Mouse (Mus musculus) layer of hippocampus, adult 11-12 months (tissue): ENCODE measurements around the gene Cabp2.

Experiments
- DNase-seq: peaks from one replicate; pipeline ENCODE4 v3.0.0; 2022; ENCODE audit warnings: low spot score

Cabp2 gene

DNA sequence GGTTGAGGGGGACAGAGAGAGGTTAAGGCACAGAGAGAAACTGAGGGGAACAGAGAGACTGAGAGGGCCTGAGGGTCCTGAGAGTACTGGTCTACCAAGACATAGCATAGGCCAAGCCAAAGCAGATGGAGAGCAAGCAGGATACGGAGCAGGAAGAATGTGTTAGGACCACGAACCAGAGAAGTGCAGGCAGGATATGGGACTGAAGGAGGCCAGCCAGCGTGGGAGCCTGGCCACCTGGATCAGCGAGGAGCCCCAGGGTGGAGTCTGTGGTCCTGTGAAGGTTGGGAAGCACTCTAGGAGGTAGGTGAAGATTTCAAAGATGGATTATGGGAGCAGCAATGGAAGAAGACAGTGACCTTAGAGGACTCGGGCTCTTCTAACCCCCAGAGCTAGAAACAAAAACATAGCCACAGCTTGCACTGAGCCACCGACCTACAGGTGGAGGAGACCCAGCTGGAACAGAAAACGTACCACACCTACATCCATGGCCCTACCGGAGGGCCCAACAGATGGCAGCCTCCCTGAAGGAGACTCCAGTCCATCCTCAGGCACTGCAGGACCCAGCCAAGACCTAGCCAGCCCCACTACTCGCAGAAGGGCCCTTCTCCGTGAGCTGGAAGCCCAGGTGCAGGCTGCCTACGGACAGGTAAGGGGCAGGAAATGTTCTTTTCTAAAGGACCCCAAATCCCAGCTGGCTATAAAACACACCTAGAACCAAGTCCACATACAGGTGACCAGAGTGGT is 1.0 kb downstream of the Cabp2 start:
- DNase-seq: no peak

DNA sequence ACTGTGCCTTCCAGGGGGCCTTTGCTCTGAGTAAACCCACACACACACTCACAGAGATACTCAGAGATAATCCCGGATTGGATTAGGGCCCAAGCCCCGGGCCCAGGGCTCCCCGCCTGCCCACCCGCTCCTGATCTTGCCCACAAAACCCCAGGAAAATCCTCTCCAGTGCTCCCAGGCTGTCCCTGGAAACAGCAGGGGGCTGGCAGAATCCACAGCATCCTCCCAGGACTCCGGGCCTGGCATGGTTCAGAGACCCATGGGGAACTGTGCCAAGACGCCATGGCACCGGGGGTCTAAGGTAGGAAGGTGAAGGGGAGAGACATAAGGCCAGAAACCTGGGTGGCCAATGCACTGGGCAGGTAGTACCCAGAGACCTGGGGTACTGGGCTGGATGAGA is 1.9 kb downstream of the Cabp2 start:
- DNase-seq: no peak

DNA sequence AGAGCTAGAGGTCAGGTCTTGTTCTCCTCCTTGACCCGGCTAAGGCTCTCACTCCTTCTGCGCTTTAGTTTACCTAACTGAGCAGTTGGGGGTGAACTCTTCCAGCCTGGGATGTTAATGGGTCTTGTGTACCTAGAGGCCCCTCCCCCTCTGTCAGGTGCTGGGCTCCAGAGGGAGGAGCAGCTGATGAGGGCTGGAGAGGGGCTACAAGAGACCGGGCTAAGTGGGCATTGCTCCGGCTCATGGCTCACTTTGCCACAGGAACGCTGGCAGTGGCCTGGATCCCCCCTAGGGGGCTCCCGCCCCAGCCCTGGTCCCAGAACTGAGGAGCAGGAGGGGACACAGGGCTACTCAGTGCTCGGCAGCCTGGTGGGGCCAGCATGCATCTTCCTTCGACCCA is 2.4 kb downstream of the Cabp2 start:
- no peak for DNase-seq

DNA sequence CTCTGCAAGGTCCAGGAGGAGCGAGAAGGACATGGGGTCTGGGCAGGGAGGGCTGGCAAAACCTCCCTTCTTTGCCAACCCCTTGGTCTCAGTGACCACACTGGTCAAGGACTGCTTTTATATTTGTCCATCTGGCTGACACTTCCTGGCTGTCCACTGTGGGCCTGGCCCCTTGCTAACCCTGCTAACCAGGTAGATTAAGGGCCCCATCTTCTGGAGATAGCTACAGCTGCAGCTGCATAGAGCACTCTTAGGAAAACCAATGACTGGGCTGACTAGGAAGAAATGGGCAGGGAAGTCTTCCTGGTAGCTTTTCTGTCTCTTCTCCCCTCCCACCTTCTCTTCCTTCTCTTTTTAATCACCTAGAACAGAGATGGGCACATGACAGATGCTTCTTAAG is 3.6 kb downstream of the Cabp2 start:
- no peak for DNase-seq

DNA sequence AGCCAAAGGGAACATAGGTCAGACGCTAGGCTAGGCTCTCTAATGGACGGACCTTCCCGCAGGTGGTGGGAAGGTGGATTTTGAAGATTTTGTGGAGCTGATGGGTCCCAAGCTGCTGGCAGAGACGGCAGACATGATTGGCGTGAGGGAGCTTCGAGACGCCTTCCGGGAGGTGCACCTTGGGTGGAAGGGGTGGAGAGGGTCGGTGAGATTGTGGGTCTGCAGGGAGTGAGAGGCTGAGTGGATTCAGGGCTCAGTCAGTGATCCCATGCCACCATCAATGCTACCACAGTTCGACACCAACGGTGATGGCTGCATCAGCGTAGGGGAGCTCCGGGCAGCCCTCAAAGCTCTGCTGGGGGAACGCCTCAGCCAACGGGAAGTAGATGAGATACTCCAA is 4.8 kb downstream of the Cabp2 start:
- DNase-seq: no peak

DNA sequence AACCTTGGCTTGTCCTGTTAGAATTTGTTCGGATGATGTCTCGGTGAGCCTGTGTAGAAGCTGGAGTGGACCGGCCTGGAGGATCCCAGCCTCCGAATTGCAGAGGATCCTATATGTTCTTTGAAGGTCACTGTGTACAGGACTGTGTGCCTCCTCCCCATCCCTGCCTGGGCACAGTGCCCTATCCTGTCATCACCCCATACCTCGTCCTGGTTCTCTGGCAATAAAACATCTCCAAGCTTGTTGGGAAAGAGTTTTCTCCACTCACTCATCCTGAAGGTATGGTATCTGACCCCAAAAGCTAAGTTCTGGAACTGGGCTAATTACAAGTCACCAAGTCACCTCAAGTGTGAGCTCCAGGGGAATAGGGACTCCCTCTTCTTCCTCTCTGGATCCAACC is 5.7 kb downstream of the Cabp2 start:
- DNase-seq: no peak

DNA sequence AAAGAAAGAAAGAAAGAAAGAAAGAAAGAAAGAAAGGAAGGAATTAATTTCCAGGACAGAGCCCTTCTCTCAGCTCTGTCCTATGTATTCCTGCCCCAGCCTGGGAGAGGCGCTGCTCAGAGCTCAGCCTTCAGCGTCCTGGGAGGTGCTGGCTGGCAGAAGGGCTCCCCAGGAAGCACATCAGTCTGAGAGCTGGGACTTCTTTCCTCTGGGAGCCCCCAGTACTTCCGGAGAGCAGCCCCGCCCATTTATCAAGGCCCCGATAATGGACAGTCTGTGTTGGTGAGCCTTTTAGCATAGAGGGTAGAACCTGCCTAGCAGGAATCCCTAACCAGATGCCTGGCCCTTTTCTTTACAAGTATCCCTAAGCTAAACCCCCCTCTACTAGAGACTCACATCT is 6.8 kb downstream of the Cabp2 start:
- no peak for DNase-seq

DNA sequence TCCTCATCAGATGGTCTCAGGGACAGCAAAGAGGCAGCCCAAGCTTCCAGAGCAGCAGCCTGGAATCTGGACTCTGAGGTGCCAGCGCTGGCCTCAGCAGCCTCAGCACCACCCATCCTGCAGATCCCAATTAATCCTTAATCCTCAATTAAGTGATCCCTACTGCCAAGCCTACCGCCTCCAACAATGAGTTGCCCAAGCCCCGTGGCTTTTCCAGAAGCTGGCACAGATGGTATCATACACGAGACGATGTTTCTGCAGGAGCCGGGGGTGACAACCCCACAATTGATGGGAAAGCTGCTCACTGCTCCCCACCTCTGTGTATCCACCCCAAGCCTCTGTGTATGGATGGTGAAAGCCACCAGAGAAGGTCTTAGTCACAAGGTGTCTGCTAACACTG is 7.8 kb downstream of the Cabp2 start:
- peak; percentile 34 for DNase-seq

DNA sequence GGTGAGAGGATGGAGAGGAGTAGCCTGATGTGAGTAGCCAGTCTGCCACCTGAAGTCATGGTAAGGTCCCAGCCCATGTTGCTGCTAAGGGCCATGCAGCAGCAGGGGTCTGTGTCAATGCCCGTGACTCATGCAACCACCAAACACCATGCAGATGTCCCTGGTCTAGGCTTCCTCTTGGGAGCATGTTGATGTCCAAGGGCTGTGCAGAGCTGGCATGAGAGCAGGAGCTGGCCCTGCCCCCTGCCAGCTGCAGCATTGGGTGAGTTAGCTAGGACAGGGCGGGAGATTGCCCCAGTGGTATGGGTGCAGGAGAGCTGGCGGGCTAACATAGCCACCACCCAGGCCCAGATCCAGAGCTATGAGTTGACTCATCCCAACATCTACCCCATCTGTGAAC is 9.1 kb downstream of the Cabp2 start:
- no peak for DNase-seq

DNA sequence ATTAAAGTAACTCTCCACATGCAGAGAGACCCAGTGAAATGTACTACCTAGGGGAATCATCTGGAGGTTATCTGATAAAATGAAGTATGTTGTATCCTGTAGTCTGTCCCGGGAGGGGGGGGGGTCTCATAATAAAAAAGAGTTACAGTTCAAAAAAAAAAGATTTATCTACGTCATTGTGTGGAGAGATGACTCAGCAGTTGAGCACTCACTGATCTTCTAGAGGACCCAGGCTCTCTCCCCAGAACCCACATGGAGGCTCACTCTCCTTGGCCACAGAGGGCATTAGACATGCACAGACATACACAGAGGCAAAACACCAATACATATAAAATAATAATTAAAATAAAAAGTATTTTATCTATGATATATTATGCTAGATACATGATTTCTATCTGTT is 10.0 kb downstream of the Cabp2 start:
- DNase-seq: no peak

DNA sequence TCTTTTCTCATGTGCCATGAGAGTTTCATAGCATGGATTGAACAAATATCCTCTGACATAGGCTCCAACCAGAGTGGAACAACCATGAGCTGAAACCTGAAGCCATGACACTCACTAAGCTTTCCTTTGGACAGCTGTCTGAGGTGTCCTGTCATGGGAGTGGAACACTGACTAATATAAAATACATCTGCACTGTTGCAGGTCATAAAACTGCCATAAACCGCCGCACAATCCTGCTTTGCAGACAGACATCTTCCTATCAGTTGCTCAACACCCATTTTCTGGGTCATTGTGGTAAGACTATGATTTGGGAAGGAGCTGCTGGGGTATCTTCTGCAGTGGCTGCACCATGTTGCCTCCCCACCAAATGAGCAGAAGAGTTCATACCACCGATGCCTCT is 11.4 kb downstream of the Cabp2 start:
- DNase-seq: no peak

DNA sequence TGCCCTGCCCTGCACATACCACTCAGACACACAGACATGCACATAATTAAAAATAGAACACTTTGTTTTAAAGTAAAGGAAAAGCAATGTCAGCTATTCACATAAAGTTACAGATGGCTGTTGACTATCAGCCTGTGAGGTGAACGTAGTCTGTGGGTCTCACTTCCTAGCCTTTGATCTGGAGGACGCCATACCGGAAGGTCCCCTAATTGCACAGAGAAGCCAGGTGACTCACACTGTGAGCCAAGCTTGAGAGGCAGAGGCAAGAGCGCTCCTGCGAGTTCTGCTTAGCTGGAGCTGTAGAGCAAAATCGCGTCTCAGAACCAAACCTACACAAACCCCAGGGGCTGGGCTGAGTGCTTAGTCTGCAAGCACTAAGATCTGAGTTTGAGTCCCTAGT is 12.4 kb downstream of the Cabp2 start:
- DNase-seq: no peak

DNA sequence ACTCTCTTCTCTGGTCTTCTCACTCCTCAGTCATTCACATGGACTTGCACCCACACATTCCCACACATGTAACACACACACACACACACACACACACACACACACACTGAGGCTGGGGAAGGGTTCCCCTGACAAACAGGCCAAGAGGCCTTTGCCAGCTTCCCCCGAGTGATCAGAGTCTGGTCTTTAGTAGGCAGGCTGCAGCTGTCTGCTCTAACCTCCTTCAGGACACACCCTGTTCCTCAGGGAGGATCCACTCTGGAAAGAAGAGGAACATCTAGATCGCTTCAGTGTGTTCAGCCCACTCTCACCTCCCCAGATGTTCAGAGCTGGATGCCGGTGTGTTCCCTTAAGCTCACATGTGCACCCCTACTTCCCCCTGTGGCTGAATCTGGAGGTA is 13.0 kb downstream of the Cabp2 start:
- no peak for DNase-seq

DNA sequence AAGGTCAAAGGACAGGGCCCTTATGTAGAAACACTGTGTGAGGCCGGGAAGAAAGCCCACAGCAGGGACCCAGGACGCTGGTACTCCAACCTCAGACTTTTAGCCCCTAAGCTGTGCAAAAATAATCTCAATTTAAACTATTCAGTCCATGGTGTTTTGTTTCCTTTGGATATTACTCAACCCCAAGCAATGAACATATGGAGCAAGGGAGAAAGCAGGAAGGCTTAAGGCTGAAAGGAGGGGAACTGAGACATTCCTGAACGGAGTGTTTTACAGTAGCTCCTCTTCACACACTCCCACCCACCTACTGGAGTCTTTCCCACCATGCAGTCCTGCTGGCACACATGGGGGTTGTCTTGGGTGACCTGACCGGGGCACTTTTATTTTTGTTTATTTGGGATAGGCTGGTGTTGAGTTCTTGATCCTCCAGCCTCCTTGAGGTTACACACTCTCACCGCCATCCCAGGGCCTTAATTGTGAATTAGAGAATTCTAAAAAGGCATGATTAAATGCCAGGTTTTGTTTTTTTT is 13.5 kb downstream of the Cabp2 start:
- no peak for DNase-seq

DNA sequence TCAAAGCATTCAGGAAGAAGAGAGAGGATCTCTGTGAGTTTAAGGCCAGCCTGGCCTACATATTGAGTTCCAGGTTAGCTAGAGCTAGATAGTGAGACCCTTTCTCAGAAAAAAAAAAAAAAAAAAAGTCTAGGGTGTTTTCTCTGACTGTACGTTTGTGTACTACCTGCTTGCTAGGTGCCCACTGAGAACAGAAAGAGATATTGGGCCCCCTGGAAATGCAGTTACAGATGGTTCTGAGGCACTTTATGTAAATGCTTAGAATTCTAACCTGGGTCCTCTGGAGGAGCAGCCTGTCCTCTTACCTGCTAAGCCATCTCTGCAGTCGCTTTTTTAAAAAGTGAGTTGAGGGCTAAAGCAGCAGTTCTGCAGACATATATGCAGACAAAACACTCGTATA is 14.4 kb downstream of the Cabp2 start:
- no peak for DNase-seq

DNA sequence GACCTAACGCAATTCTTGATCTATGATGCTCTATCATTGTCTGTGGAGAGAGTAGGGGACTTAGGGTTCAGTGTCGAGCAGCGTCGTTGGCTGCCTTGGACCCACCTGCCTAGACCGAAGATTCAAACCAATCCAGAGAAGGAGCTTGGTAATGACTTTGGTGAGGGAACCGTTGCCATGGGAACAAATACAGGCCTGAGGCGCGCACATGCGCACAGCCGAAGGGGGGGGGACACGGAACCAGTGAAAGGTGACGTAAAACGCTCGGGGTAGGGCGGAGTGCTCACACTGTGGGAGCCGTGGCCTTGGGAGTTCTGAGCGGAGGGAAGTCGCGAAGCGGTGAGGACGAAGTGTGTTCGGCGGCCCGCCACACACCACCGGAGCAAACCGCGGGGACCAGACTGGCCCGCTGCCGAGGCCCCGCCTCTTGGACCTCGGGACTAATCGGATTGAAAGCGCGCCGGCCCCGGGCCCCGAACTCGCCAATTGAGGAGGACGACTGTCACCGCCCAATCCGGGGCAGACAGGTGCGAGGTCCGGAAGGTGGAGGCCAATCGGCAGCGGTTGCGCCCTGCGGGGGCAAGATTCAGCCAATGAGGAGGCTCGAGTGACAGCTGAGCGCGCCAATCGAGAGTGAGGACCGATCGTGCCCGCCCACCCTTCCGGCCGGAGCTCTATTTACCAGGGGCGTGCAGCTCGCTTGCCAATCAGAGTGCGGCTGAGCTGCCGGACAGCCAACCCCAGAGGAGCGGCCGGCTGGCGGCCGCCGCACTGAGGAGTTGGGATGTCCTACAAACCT is 15.5 kb downstream of the Cabp2 start, which contains the start of gene Cdk2ap2:
TSS of gene Cdk2ap2 (plus strand) at position 541 of the 799 bp plus-strand sequence.
- DNase-seq: peak; percentile 100

DNA sequence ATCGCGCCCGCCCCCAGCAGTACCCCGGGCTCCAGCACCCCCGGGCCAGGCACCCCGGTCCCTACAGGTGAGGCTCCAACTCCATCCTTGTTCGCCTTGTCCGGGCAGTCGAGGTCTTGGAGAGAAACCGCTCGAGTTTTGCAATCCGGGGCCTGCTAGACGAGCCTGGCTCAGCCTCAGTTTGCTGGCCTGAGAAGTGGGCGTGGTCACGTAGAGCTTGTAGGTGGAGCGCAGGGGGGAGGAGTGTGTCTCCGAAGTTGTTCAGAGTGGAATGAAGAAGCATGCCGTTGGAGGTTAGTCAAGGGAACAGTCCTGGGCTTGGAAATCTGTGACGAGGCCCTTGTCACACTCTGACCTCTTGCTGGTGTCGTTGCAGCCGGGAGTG is 16.1 kb downstream of the Cabp2 start:
- peak; percentile 77 for DNase-seq

DNA sequence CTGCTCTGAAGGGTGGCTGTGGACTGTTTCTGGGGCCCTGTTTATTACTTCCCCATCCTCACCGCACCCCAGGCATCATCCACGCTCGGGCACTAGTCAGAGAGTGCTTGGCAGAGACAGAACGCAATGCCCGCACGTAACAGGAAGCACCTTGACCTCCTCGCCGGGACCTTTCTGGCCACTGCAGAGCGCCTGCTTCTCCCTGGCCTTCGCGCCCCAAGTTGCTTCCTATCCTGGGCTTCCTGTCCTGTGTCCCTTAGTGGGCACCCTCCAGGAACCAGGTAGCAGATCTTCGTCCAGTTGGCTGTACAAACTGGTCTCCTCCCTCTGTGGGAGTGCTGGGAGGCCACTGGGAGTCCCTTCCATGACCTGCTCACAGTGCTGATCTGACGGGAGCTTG is 17.0 kb downstream of the Cabp2 start:
- no peak for DNase-seq

DNA sequence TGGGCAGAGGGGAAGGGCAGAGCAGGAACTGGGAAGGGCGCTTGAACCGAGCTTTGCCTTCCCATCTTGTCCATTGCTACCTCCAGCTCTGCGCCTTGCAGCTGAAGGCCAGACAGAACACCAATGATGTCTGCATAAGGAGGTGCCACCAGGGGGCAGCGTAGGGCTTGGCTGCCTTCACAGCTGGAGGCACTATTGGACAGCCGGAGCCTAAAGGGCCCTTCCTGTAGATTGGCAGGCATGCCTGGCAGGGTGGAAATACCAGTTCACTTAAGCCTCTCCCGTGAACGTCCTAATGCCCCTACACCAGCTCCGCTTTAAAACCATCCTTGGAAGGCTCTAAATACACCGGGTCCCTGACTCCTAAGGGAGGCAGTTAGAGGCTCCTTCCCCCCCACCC is 17.7 kb downstream of the Cabp2 start:
- DNase-seq: peak; percentile 93

DNA sequence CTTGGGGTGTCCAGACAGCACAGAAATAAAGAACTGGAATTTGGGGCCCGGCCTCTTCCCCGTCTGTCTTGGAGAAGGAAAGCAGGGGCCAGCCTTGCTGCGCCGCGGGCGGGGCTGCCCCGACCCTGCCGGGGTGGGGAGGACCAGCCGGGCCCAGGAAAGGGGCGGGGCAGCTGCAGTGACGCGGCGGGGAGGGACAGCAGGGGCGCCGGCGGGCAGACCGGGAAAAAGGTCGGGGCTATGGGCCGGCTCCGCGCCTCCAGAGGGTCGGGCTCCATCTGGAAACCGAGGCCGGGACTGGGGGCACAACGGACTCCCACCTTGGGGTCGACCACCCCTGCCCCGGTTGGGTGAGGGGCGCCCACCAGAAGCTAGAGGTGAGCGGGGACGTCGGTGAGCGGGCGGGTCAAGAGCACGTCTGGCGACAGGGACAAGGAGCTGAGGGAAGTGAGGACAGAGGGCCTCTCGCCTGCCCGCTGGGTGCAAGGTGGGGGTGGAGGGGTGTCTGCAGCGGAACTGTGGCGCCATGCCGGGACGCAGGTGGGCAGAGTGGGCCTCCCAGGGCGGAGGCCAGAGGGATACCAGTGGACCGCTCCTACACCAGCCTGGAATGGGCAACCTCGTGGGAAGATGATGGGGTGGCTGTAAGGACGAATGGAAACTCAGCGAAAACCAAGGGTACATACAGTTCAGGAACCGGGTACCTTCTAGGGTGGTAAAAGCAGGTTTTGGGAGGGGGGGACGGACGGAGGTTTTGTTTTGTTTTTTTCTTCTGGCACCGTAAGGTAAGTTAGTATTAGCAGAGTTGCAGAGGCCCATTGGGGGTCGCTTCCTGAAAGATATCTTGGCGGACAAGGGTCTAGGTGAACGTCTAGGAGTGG is 18.7 kb downstream of the Cabp2 start, which contains the start of gene Pitpnm1:
TSS of gene Pitpnm1 (plus strand) at position 162 of the 881 bp plus-strand sequence.
- no peak for DNase-seq

DNA sequence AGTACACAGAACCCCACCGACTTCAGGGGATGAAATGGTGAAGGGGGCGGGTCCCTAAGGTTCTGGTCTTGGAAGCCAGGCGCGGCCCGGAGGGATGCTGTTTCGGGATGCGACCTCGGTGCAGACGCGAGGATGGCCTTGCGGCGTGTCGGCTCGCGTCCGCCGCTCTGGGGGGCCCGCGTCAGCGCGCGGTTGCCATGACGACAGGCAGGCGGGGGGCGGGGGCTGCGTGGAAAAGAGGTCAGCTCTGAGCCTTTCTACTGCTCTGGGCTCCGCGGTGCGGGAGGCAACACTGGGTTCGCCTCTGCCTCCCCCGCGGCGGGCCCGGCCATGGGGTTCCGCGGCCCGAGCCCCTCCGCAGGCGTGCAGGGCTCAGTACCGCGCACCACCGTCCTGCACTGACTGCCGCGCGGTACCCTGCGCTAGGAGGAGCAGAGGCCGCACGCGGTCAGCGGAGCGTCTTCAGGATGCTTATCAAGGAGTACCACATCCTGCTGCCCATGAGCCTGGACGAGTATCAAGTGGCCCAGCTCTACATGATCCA is 19.4 kb downstream of the Cabp2 start:
- DNase-seq: peak; percentile 60

DNA sequence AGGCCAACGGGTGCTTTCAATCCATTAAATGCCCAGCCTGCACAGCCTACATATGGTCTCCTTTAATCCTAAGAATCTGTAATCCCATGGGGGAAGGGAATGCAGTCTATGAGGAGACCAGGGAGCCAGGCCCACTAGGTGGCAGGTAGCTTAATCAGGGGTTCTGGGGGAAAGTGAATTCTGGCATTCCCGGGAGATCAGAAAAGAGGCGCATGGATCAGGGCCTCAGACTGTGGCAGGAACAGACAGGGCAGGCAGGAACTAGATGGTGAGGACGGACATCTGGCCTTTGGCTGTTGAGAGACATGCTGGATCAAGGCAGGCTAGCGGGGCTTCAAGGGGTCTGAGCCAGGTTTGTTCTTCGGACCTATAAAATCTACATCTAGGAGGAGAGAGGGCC is 20.1 kb downstream of the Cabp2 start:
- DNase-seq: no peak
